Mouse (Mus musculus) kidney, adult 2 months (tissue): ENCODE measurements around the gene Gm10837.

Experiments
- CTCF ChIP-seq: fragments of 200-500 bp; conservative IDR thresholded peaks from 2 replicates; pipeline ENCODE4 v1.5.1; 2011; ENCODE audit warnings: low read depth, mild to moderate bottlenecking, control low read depth, low read length, moderate library complexity, mixed read lengths; ENCODE audit not compliant: insufficient read depth, insufficient read length
- POLR2A ChIP-seq: fragments of 200-500 bp; IDR thresholded peaks from one replicate; pipeline ENCODE4 v1.6.1; 2011; ENCODE audit warnings: low read depth, low read length, control low read depth

GRCm38 (mm10) chr14:122474891-122475556, 15.4 kb upstream of the Gm10837 start, which contains the start of gene Zic2:
- TF ChIP-seq POLR2A (no peak), CTCF (no peak)
